Mouse (Mus musculus): Measurements from ENCODE around the gene BC048403.

BC048403 gene

GRCm38 (mm10) chr10:121739548-121740505 lies at the start of gene BC048403:
BC048403 (plus strand) TSS chr10:121739937.
- peak; percentile 89 for DNase-seq

GRCm38 (mm10) chr10:121692944-121693579 lies 46.7 kb upstream of the BC048403 start:
- DNase-seq: no peak

GRCm38 (mm10) chr10:121694567-121694966 lies 45.2 kb upstream of the BC048403 start:
- DNase-seq: no peak

DNA sequence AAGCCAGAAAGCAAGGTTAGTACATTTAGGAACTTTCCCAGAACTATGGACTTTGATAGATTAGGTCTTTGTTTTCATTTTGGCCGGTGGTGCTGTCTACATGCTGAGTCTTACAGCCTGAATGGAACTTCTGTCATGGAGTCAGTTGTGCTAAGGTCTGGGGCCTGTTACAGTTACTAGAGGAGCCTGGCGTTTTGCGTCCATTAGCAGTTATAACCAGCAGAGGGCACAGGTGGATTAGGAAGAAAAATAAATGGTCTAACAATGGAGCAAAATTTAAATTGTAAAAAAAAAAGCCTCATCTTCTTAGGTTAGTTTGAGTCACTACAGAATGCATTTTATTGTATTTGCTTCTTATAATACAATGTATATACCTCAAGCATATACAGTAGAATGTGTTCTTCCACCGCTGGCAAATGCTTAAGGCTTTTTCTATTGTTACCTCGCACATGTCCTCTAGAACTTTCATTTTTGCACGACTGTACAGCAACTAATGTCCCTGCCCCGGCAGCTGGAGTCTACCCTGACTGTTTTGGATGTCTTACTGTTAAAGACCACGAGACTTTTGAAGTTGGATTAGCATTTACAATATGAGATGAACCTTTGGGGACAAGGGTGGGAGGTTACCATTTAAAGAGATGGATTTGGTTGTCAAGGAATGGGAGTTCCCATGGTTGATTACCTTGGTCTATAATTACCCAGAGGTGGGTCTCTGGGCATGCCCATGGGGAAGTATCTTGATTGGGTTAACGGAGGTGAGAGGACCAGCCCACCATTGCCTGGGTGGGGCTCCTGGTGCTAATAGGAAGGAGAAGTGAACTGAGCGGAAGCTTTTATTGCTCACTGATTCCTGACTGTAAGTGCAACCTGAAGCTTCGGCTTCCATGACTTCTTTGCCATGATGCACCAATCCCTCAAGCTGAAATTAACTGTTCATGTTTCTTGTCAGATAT lies 38.2 kb upstream of the BC048403 start:
- DNase-seq: peak in 1 of 2 experiments; percentile 12

DNA sequence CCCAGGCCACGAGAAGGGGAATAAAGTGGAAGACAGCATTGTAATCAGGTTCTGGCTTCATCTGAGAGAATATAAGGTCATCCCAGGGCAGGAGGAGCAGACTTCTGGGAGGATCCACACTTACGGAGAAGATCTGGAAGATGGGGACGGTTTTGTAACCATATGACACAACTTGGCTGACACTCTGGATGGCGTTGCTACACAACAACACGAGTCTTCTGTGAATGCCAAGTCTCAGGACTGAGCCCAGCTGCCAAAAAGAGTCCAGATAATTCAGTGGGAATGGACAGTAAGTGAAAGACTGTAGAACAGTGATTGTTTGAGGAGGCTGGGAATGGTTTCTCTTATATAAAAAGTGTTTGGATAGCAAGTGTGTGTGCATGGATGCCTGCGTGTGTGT lies 36.1 kb upstream of the BC048403 start:
- DNase-seq: no peak

DNA sequence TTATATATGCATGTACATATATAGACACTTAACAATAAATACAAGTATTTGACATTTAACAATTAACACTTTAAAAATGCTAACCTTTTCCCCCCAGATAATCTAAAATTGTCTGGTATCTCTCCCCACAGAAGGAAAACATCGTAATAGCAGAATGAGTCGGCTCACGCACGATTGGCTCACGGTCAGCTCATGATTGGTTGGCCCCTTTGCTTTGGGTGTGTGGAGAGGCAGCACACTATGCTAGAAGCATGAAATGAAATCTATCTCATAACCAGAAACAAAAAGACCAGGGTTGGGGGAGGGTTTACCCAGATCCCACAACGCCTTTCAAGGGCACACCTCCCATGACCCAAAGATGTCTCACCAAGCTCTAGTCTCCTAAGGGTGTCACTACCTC lies 34.9 kb upstream of the BC048403 start:
- no peak for DNase-seq

GRCm38 (mm10) chr10:121705399-121706163 lies 34.2 kb upstream of the BC048403 start:
- DNase-seq: no peak

DNA sequence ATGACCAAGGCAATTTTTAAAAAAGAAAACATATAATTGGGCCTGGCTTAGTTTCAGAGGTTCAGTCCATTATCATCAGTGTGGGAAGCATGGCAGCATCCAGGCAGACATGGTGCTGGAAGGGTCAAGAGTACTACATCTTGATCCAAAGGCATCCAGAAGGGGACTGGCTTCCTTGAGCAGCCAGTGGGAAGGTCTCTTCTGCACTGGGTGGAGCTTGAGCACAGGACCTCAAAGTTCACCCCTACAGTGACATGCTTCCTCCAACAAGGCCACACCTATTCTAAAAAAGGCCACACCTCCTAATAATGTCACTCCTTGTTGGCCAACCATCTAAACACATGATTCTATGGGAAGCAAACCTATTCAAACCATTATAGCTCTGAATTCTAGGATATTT lies 22.9 kb upstream of the BC048403 start:
- no peak for DNase-seq

DNA sequence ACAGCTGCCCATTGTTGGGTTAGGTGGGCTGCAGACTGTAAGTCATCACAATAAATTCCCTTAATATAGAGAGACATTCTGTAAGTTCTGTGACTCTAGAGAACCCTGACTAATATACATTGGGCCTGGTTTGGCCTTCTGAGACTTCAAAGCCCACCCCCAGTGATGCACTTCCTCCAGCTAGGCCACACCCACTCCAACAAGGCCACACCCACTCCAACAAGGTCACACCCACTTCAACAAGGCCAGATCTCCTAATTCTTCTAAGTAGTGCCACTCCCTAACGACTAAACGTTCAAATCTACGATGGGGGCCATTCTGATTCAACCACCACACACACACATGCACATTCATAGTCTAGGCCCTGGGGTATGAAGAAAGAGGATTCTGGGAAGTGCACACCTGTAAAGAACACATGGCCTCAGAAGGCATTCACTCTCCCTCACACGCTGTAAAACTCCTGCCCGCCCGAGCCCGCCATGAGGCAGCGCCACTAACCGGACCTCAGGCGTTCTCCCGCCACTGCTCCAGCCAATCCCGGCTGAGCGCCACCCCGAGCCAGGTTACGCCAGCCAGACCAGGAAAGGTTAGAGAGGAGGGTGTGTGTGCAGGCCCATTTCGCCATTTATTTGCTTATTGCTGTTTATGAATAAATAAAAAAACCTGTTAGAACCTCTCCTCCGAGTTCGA lies 20.7 kb upstream of the BC048403 start:
- DNase-seq: no peak

DNA sequence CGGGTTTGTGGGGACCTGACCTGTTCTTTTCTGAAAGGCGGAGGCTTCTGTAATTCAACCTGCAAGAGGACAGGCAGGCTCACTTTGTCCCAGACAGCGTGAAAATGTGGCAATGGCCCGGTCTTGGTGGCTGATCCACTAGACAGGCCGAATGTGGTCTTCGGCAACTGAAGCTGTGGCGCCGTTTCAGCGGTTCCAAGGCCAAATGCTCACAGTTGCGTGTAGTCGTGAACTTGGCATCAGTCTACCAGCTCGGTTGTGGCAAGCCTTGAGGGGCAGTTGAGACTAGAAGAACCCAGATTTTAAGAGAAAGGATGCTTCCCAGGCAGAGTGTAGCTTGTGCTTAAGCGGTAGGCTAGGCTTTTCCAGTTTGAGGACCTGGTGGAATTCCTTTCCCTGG lies 19.0 kb upstream of the BC048403 start:
- DNase-seq: no peak

DNA sequence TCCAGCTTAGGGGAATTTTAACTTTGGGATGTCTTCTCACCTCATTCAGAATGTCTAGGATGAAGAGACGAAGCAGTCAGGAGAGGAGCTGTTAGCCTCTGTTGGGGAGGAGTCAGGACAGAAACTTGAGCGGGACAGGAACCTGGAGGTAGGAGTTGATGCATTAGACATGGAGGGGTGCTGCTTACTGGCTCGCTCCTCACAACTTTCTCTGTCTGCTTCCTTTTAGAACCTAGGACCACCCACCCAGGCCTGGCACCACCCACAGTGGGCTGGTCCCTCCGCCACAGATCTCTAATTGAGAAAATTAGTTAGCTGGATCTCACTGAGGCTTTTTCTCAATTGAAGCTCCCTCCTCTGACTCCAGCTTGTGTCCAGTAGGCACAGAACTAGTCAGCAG lies 13.2 kb upstream of the BC048403 start:
- no peak for DNase-seq

DNA sequence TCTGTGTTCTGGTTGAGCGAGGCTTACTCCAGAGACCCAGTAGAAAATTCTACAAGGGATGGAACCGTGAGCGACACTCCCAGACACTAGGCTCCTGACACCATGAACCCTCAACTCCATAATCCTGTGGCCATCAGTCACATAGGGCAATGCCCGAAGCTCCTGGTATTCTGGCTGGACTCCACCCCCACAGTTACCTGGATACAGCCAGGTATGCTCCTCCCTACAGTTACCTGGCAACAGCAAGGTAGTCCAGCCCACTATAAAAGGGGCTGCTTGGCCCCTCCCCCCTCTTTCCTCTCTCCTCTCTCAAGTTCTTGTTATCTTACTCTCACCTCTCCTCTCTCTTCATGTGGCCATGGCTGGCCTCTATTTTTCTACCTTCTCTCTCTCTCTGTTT lies 12.6 kb upstream of the BC048403 start:
- DNase-seq: no peak

GRCm38 (mm10) chr10:121728226-121728625 lies 11.5 kb upstream of the BC048403 start:
- no peak for DNase-seq

DNA sequence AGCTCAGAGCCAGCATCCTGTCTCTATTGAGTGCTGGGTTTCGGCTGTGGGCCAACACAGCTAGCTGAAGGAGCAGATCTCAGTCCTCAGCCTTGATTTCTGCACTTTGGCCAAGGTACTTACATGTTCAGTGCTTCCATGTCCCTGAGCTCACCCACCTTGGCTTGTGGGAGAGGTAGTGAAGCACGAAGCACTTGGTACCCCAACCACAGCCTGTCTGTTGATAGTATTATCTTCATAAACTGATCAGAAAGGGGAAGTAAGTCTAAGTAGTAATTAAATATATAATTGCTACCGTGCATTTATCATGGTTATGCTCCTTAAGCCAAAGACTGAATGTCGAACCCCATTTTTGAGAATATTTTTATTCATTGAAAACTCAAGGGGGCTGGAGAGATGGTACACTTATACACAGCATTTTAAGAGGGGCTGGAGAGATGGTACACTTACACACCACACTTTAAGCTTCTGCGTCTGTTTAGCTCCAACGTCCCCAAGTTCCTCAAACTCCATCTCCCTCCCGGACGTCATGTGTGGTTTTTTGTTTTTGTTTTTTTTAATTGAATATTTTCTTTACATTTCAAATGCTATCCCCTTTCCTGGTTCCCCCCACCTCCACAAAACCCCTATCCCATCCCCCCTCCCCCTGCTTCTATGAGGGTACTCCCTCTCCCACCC lies 8.6 kb upstream of the BC048403 start:
- DNase-seq: no peak

DNA sequence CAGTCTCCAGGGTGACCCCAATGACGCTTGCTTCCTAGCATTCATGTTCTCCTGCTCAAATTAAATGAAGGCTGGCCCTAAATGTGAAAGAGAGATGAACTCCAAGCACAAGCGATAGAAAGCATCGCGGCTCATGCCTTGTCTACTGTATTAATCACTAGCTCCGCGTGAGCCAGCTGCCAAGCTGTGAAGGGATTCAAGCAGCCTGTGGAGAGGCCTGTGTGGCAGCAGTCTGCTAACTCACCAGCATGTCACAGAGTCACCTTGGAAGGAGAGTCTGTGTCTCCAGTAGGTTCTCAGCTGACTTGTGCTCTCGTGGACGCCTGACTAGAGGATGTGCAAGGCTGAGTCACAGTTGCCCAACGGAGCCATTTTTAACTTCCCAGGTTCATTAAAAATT lies 7.2 kb upstream of the BC048403 start:
- DNase-seq: no peak

DNA sequence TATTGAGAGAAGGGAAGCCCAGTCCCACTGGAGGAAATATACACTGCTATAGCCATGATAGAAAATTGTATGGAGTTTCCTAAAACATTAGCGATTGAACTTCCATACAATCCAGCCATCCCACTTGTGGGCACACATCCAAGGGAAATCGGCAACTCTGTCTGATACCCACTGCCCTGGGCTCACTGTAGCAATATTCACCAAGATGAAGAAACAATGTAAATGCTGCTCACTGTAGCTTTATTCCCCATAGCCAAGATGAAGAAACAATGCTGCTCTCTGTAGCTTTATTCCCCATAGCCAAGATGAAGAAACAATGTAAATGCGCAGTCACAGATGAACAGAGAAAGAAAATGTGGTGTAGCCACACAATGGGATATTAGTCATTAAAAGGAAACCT lies 2.5 kb upstream of the BC048403 start:
- DNase-seq: no peak

GRCm38 (mm10) chr10:121742336-121742735 lies 2.6 kb downstream of the BC048403 start:
- no peak for DNase-seq

- DNase-seq: no peak
Observed at GRCm38 (mm10) chr10:121750175-121750574, 10.4 kb downstream of the BC048403 start.

DNA sequence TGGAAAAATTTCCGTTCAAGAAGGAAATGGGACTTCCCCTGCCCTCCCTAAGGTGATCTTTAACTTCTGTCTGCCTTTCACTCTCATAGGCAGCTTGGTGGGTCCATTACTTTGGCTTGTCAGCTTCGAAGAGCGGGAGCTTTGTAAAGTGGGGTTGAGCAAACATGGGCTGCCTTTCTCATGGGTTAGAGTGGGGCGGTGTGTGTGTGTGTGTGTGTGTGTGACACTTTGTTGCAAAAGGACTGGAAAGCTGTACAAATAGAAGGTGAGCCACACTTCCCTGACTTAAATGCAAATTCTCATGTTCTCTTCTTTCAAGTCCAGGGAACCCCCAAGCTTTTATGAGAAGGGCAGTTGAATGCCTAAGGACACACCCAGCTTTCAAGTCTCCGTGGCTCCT lies 14.5 kb downstream of the BC048403 start:
- DNase-seq: no peak

- no peak for DNase-seq
Observed at GRCm38 (mm10) chr10:121755822-121756221, 16.1 kb downstream of the BC048403 start.

DNA sequence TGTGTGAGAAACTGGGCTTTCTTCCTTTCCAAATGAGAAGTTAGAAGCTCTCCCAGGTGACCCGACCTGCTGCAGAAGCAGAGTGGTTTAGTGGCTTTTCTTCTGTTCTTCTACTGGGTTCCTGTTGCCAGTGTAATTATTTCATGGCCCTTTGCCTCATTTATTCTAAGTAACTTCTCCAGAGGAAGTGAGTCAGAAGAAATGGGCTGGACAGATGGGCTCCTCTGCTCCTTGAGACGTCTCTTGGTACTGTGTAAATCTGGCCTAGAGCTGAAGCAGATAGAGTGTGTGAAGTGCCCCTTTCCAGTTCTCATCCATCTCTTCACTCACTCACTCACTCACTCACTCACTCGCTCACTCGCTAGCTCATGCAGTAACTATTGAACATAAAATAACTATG lies 16.9 kb downstream of the BC048403 start:
- DNase-seq: no peak
